Mouse (Mus musculus): Measurements from ENCODE around the gene Surf1. TPM values are rescaled to one million over a fixed set of nuclear protein-coding genes. Genes with fewer than 3 reads are reported as not detected.

Gene Surf1
- polyA plus RNA-seq, 1 experiment: 40.6 TPM

DNA sequence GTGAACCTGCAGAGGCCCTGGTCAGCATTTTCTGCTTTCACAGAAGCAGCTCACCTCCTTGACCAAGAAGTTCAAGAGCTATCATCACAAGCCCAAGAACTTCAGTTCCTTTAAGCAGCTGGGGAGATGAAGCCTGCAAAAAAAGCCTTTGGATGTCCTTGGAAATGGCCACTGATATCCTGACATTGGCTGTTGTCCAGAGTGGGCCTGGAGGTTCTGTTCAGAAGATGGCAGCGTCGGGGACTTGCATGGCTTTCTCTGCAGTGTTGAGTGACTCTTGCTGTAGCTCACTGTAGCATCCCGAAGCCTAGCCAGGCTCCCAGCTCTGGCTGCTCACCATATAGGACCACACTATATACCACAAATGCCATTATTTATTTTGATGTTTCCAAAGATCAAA lies 3.4 kb upstream of the Surf1 start:
- H3K27me3 ChIP-seq (ENCODE audit: control insufficient read depth, insufficient read depth, low read length, poor library complexity, severe bottlenecking): no peaks in the 10 kb centered on the region
- peaks cover 47% of the 10 kb centered on the region for H3K36me3 ChIP-seq (ENCODE audit: control insufficient read depth, insufficient read depth, low read length, poor library complexity, severe bottlenecking)
- no peak overlapping the region for H3K9ac ChIP-seq (ENCODE audit: low read depth, poor library complexity, severe bottlenecking)
- no peaks in the 10 kb centered on the region for H3K9me3 ChIP-seq (replicated peaks; ENCODE audit: control insufficient read depth, insufficient read depth, low read length, poor library complexity, severe bottlenecking)
- H3K4me3 ChIP-seq (ENCODE audit: low read depth, low read length): no peak overlapping the region
- H3K4me1 ChIP-seq (ENCODE audit: control insufficient read depth, insufficient read depth, low read length): no peaks in the 10 kb centered on the region
- TF ChIP-seq EP300 (IDR thresholded peaks at IDR 0.05; ENCODE audit: insufficient read depth, low read depth, low read length) (no peak), CTCF (IDR thresholded peaks at IDR 0.05; ENCODE audit: low read depth, low read length) (no peak), POLR2A (IDR thresholded peaks at IDR 0.05; ENCODE audit: insufficient read depth, low read length) (no peak)
- no peak overlapping the region for H3K27ac ChIP-seq (ENCODE audit: insufficient read depth, low read length)

DNA sequence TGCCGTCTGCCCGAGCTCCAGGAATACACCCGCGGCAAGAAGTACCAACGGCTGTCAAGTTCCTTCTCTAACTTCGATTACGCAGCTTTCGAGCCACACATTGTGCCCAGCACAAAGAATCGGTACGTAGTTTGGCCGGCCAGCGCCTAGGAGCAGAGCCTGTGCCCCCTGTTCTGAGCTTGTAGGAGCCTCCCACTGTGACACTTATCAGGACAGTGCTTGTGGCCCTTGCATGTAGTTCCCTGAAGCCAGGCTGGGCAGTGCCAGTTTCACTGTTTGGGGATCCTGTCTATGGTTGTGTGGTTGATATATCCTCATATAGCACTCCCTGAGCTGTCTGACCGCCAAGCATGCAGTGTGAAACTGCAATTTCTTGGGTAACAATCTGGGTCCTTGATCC lies 408 bp upstream of the Surf1 start:
- Histone ChIP-seq H3K4me3 (ENCODE audit: low read depth, low read length) (peak overlapping the region; percentile 83), H3K9ac (ENCODE audit: low read depth, poor library complexity, severe bottlenecking) (peak overlapping the region; percentile 43), H3K27me3 (ENCODE audit: control insufficient read depth, insufficient read depth, low read length, poor library complexity, severe bottlenecking) (no peaks in the 10 kb centered on the region), H3K4me1 (ENCODE audit: control insufficient read depth, insufficient read depth, low read length) (no peaks in the 10 kb centered on the region), H3K9me3 (replicated peaks; ENCODE audit: control insufficient read depth, insufficient read depth, low read length, poor library complexity, severe bottlenecking) (no peaks in the 10 kb centered on the region), H3K27ac (ENCODE audit: insufficient read depth, low read length) (no peak overlapping the region), H3K36me3 (ENCODE audit: control insufficient read depth, insufficient read depth, low read length, poor library complexity, severe bottlenecking) (peaks cover 53% of the 10 kb centered on the region)
- TF ChIP-seq EP300 (IDR thresholded peaks at IDR 0.05; ENCODE audit: insufficient read depth, low read depth, low read length) (no peak), POLR2A (IDR thresholded peaks at IDR 0.05; ENCODE audit: insufficient read depth, low read length) (no peak), CTCF (IDR thresholded peaks at IDR 0.05; ENCODE audit: low read depth, low read length) (no peak)

DNA sequence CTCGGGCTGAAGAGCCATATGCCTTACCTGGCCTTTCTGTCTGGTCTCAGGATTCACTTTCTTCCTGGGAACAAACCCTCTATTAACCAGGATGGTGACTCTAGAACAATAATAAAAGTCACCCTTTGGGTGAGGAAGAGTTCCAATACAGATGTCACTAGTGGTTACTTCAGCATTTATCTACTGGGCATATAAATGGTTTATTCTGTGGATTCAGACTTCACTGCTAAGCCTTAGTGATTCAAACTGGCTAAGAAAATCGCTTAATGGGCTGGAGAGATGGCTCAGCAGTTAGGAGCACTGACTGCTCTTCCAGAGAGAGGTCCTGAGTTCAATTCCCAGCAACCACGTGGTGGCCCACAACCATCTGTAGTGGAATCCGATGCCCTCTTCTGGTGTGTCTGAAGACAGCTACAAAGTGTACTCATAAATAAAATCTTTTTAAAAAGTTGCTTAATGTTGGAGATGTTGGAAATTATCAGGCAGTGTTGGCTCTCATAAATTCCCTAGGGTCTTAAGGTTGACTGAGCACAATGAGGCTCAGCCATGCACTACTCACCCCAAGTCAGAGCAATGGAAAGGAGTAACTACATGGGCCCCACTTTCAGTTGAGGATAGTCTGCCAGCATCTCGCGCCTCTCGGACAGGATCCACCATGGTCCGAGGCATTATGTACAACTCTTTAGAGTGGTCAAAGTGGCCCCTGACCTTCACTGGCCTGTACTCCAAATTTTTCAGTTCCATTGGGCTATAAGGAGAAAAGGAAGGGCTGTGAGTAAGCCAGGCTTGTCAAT lies 2.0 kb downstream of the Surf1 start:
- Histone ChIP-seq H3K27ac (ENCODE audit: insufficient read depth, low read length) (no peak overlapping the region), H3K36me3 (ENCODE audit: control insufficient read depth, insufficient read depth, low read length, poor library complexity, severe bottlenecking) (peaks cover 48% of the 10 kb centered on the region), H3K27me3 (ENCODE audit: control insufficient read depth, insufficient read depth, low read length, poor library complexity, severe bottlenecking) (no peaks in the 10 kb centered on the region), H3K4me3 (ENCODE audit: low read depth, low read length) (no peak overlapping the region), H3K9me3 (replicated peaks; ENCODE audit: control insufficient read depth, insufficient read depth, low read length, poor library complexity, severe bottlenecking) (no peaks in the 10 kb centered on the region), H3K4me1 (ENCODE audit: control insufficient read depth, insufficient read depth, low read length) (no peaks in the 10 kb centered on the region), H3K9ac (ENCODE audit: low read depth, poor library complexity, severe bottlenecking) (no peak overlapping the region)
- no peak for TF ChIP-seq EP300 (IDR thresholded peaks at IDR 0.05; ENCODE audit: insufficient read depth, low read depth, low read length)

DNA sequence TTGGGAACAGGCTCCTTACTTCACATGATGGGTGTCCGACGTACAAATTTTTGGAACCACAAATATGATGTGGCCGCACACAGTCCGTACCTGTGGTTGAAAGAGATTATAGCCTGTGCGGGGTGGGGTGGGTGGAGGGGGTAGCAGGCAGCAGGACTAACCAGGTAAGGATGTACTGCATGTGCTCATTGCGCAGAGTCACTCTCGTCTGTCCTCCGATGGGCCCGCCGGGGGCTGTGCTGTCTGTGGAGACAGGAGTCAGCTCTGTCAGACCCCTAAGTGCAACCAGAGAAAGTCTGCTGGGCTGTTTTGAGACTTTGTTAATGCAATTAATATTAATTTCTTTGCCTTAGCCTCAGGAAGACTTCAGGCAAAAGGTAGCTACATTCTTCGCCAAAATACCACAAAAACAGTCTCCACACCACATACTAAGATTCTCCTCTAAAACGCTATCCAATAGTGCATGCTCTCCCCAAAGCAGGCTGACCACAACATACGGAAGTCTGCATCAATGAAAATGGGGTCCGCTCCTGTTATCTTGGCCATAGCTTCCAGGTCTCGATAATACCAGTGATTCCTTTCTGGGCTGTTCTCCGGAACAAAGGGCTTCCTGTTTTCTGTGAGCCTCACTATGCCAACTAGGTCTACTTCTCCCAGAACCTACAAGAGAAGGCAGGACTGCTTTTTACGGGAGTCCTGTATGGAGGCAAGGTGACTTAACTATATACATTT lies 2.7 kb downstream of the Surf1 start:
- Histone ChIP-seq H3K9ac (ENCODE audit: low read depth, poor library complexity, severe bottlenecking) (no peak overlapping the region), H3K27ac (ENCODE audit: insufficient read depth, low read length) (peak overlapping the region; percentile 35), H3K9me3 (replicated peaks; ENCODE audit: control insufficient read depth, insufficient read depth, low read length, poor library complexity, severe bottlenecking) (no peaks in the 10 kb centered on the region), H3K27me3 (ENCODE audit: control insufficient read depth, insufficient read depth, low read length, poor library complexity, severe bottlenecking) (no peaks in the 10 kb centered on the region), H3K4me1 (ENCODE audit: control insufficient read depth, insufficient read depth, low read length) (no peaks in the 10 kb centered on the region), H3K36me3 (ENCODE audit: control insufficient read depth, insufficient read depth, low read length, poor library complexity, severe bottlenecking) (peaks cover 41% of the 10 kb centered on the region), H3K4me3 (ENCODE audit: low read depth, low read length) (no peak overlapping the region)
- no peak for TF ChIP-seq CTCF (IDR thresholded peaks at IDR 0.05; ENCODE audit: low read depth, low read length)
- no peak for TF ChIP-seq EP300 (IDR thresholded peaks at IDR 0.05; ENCODE audit: insufficient read depth, low read depth, low read length)
- no peak for TF ChIP-seq POLR2A (IDR thresholded peaks at IDR 0.05; ENCODE audit: insufficient read depth, low read length)

DNA sequence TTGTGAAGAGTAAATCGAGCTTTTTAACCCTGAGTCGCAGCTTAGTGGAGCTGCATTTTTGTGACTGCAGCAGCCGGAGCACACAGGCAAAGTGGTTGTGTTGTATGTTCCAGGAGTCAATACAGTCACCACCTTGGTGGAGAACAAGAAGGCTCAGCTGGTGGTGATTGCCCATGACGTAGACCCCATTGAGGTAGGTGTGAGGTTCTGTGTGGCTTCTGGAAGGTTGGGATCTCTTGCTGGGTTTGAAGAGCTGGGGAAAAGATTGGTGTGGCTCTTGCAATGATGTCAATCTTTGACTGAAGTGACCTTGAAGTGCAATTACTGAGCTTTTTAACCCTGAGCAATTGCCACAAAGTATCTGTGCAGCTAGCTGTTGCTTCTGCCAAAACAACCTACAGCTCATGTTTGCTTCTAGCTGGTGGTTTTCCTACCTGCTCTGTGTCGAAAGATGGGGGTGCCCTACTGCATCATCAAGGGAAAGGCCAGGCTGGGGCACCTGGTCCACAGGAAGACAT lies 4.0 kb downstream of the Surf1 start:
- no peak for TF ChIP-seq POLR2A (IDR thresholded peaks at IDR 0.05; ENCODE audit: insufficient read depth, low read length)
- TF ChIP-seq CTCF (IDR thresholded peaks at IDR 0.05; ENCODE audit: low read depth, low read length): no peak
- Histone ChIP-seq H3K4me3 (ENCODE audit: low read depth, low read length) (peak overlapping the region; percentile 99), H3K4me1 (ENCODE audit: control insufficient read depth, insufficient read depth, low read length) (no peaks in the 10 kb centered on the region), H3K9ac (ENCODE audit: low read depth, poor library complexity, severe bottlenecking) (peak overlapping the region; percentile 93), H3K9me3 (replicated peaks; ENCODE audit: control insufficient read depth, insufficient read depth, low read length, poor library complexity, severe bottlenecking) (no peaks in the 10 kb centered on the region), H3K27ac (ENCODE audit: insufficient read depth, low read length) (0 out of 2 replicates have a peak overlapping the region, but pooled peaks have one; percentile 9), H3K36me3 (ENCODE audit: control insufficient read depth, insufficient read depth, low read length, poor library complexity, severe bottlenecking) (peaks cover 42% of the 10 kb centered on the region), H3K27me3 (ENCODE audit: control insufficient read depth, insufficient read depth, low read length, poor library complexity, severe bottlenecking) (no peaks in the 10 kb centered on the region)
